Mouse (Mus musculus) liver, embryonic 14.5 days (tissue): ENCODE measurements around the gene Rims4.

Experiments
- CTCF ChIP-seq: IDR thresholded peaks from 2 replicates; pipeline ENCODE4 v1.5.1; 2016; ENCODE audit warnings: antibody characterized with exemption, low read depth, control low read depth
- EP300 ChIP-seq: IDR thresholded peaks from 2 replicates; pipeline ENCODE4 v1.6.1; 2016; ENCODE audit warnings: antibody characterized with exemption, low read depth

DNA sequence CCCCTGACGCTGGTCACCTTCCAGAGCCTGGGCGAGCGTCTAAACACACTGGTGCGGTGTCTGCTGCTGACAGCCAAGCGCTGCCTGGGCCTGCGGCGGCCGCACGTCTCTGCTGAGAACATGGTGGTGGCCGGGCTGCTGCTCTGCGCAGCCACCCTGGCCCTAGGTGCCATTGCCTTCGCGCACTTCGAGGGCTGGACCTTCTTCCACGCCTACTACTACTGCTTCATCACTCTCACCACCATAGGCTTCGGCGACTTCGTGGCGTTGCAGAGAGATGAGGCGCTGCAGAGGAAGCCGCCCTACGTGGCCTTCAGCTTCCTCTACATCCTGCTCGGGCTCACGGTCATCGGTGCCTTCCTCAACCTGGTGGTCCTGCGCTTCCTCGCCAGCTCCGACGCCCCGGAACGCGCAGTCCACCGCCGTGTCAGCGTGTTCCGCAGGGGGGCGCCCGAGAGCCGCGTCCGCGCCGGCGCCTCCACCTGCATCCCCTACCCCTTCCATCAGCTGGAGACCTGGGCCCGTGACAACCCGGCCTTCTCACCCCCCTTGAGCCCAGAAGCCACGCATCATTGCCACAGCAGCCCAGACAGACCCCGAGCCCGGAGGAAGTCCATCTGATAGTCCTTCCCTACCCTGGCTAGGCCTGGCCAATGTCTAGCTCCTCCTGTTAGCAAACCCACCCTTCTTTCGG lies 60.1 kb downstream of the Rims4 start:
- TF ChIP-seq EP300 (no peak), CTCF (peak; percentile 64)
